Mouse (Mus musculus) stomach, postnatal 0 days (tissue): Measurements from ENCODE around the gene Tgm5.

Source experiments
- CTCF ChIP-seq: IDR thresholded peaks from 2 replicates; pipeline ENCODE4 v1.5.1; 2016; ENCODE audit warnings: antibody characterized with exemption, low read depth, mild to moderate bottlenecking, moderate library complexity
- EP300 ChIP-seq: optimal IDR thresholded peaks from 2 replicates; pipeline ENCODE3; 2016; ENCODE audit warnings: antibody characterized with exemption

- TF ChIP-seq CTCF = no peak
- no peak for TF ChIP-seq EP300
Measured at GRCm38 (mm10) chr2:121082626-121083025, 3.0 kb downstream of the Tgm5 start.
